Mouse (Mus musculus): ENCODE results near the gene Grpel1.

Gene Grpel1

GRCm38 (mm10) chr5:36460712-36461111 is 4.1 kb upstream of the Grpel1 start:
- DNase-seq (ENCODE audit: low read depth in 1 of 2, low spot score in 2 of 2), result no peak

DNA sequence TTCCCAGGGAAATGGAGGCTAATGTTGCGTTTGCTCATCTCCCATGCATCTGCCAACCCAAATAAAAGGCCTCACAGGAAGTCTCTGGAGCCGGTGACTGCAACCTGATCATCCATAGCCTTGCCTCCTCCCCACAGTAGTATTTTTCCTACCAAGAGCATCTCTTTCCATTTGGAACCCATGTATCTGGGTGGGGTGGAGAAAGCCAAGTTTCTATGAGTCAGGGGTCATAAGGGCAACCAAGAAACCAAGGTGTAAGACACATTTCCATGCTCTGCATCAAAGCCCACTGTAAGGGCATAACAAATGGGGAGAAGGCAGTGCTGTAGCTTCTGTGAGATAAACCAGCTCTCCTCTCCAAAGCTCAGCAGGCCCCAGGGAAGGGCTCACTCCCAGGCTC is 3.6 kb upstream of the Grpel1 start:
- no peak for DNase-seq (ENCODE audit: low read depth in 1 of 2, low spot score in 2 of 2)

DNA sequence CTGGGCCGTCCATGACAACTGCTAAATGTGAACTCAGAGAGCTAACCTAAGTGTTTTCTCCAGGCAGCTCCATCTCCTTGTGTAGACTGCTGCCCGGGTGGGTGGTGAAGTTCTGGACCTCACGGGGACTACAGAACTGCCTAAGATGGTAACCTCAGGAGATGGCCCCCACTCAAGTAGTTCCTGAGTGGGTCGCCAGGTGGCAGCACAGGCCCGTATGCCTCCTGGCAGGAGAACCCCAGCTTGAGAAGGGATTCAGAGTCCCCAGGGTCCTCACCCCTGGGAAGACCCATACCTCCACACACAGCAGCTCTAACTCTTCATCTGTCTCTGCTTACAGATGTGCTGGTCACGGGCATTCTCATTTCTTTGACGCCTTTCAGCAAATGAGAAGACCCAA is 2.0 kb upstream of the Grpel1 start:
- DNase-seq (ENCODE audit: low read depth in 1 of 2, low spot score in 2 of 2), result peak; percentile 45 to 75

- no peak for DNase-seq (ENCODE audit: low read depth in 1 of 2, low spot score in 2 of 2)
Observed at GRCm38 (mm10) chr5:36463391-36463790, 1.4 kb upstream of the Grpel1 start.

- no peak for DNase-seq (ENCODE audit: low read depth in 1 of 2, low spot score in 2 of 2)
Observed at GRCm38 (mm10) chr5:36465889-36466288, 1.1 kb downstream of the Grpel1 start.

GRCm38 (mm10) chr5:36471206-36471605 is 6.4 kb downstream of the Grpel1 start:
- DNase-seq (ENCODE audit: low read depth in 1 of 2, low spot score in 2 of 2), result no peak

GRCm38 (mm10) chr5:36472876-36473655 is 8.3 kb downstream of the Grpel1 start:
- no peak for DNase-seq (ENCODE audit: low read depth in 1 of 2, low spot score in 2 of 2)

DNA sequence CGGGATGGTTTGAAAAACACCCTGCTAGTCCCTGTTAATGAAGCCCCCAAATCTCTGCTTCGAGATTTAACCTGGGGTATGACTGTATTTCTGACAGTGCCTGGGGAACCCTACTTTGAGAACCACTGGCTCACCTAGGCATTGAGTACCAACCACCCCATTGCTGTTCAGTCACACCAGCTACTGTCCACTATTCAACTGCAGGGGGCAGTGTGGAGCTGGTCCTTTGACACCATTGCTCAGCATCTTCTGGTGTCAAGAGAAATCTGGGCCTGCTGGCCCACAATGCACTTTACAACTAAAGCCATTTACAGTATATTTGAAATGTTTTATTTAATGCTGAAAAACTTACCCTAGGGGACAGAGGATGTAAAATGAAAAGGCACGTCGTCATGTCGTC is 9.5 kb downstream of the Grpel1 start:
- DNase-seq (ENCODE audit: low read depth in 1 of 2, low spot score in 2 of 2), result peak in 1 of 2 experiments; percentile 63

- no peak for DNase-seq (ENCODE audit: low read depth in 1 of 2, low spot score in 2 of 2)
Observed at GRCm38 (mm10) chr5:36477486-36477885, 12.7 kb downstream of the Grpel1 start.

DNA sequence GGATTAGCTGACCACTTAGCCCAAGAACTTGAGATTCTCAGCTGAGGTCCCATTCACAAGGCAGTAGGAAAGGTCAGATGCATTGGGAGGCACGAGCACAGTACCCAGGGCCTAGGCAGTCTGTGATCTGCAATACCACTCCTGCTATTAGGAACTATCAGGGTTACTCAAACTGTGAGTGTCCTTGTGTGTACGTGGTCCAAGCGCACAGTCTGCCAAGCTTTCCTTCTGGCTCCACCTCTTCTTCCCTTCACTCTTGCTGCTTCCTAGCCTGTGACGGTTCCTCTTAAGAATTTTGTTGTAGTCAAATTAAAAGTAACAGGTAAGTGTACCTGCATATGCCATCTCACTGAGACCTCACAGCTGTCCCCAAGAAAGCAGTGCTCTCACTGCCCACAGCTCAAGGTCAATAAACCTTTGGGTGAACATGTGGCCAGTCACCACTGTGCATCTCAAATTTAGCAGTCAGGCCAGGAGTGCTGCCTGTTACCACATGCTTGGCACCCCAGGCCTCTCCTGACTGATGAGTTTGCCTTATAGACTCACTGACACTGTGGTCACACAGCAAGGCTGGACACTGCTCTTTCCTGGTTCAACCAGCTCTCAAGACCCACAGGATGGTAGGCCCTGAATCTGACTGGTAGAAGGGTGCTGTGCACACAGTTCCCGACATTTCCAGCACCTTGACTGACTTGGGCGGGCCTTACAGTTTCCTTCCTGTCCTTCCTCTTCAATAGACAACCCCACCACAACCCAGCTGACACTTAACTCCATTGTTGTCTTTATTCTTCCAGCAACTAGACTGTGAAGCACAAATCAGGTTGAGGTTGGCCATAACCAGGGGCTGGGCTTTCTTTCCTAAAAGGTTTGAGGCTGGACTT is 14.0 kb downstream of the Grpel1 start:
- no peak for DNase-seq (ENCODE audit: low read depth in 1 of 2, low spot score in 2 of 2)

DNA sequence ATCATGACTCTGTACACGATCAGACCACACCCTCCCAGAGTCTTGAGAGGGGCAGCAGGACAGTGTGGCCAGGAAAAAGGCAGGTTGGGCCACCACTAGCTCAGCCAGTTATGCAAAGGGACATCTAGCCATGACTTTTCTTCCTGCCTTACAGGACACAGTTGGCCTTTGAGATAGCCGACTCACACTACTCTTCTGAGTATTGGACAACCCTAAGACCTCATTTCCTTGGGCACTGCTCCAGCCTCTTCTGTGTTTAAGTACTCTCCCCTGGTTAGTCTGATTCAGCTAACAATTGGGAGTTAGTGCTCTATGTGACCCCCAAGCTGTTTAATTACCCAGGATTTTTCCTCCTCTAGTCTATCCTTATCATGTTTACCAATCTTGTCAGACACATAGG is 14.9 kb downstream of the Grpel1 start:
- DNase-seq (ENCODE audit: low read depth in 1 of 2, low spot score in 2 of 2), result no peak

- no peak for DNase-seq (ENCODE audit: low read depth in 1 of 2, low spot score in 2 of 2)
Observed at GRCm38 (mm10) chr5:36480398-36480797, 15.6 kb downstream of the Grpel1 start.

DNA sequence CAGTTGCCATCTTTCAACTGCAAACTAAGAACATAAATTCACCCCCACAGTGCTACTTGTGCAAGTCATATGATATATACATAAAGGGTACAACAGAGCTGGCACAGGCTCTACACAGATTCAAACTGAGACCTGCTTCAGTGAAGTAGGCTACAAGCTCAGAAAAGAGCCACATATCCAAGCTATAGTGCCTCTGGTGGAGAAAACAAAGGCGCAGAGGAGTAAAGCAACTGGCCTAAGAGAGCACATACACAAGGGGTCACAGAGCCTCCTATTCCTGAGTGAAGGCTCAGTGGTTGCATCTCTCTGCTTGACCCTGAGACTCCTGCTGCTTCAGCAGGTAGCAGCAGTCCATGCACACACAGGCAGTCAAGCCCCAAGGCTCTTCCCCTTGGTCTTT is 16.3 kb downstream of the Grpel1 start:
- no peak for DNase-seq (ENCODE audit: low read depth in 1 of 2, low spot score in 2 of 2)

- peak in 1 of 2 experiments; percentile 15 for DNase-seq (ENCODE audit: low read depth in 1 of 2, low spot score in 2 of 2)
Observed at GRCm38 (mm10) chr5:36483203-36484101, 18.7 kb downstream of the Grpel1 start.

- peak; percentile 95 to 97 for DNase-seq (ENCODE audit: low read depth in 1 of 2, low spot score in 2 of 2)
Observed at GRCm38 (mm10) chr5:36484171-36484990, 19.6 kb downstream of the Grpel1 start, which contains the start of the genes Tada2b and Ccdc96. Gene Tada2b, minus strand, starts transcription at chr5:36484285. Gene Ccdc96, plus strand, starts transcription at chr5:36484588.

- no peak for DNase-seq (ENCODE audit: low read depth in 1 of 2, low spot score in 2 of 2)
Observed at GRCm38 (mm10) chr5:36485306-36485705, 20.5 kb downstream of the Grpel1 start.

DNA sequence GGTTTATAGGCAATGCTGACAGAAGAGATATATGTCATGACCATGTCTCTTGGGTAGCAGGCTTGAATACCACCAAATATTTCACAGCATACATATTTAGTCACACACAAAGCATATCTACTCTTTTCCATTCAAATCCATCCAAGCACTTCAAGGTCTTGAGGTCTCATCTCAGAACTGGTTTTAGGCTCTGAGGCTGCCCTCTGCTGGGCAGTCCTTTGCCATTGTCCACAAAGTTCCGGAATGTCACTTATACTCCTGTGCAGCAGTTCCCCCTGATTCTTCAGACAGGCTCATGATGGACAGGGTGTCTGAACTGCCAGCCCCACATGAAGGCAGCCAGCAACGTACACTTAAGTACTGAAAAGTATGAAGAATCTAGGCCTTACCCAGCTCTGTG is 24.4 kb downstream of the Grpel1 start:
- no peak for DNase-seq (ENCODE audit: low read depth in 1 of 2, low spot score in 2 of 2)

GRCm38 (mm10) chr5:36493919-36494318 is 29.1 kb downstream of the Grpel1 start:
- no peak for DNase-seq (ENCODE audit: low read depth in 1 of 2, low spot score in 2 of 2)

DNA sequence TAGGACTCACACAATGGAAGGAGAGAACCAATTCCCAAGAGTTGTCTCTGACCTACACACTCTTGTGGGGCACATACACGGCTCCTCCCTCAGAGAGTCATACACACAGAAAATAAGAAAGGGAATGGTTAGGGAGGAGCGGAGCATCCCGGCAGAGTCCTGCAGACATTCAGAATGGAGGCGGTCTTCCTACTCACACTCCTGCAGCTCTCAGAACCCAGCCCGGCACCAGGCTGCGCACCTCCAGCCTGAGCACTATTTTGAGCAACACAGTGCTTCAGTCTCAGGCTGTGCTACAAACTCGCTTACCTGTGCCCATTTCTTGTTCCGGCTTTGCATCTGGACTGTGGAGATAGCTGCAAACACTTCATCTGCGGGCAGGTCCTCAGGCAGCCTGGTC is 29.9 kb downstream of the Grpel1 start:
- no peak for DNase-seq (ENCODE audit: low read depth in 1 of 2, low spot score in 2 of 2)

DNA sequence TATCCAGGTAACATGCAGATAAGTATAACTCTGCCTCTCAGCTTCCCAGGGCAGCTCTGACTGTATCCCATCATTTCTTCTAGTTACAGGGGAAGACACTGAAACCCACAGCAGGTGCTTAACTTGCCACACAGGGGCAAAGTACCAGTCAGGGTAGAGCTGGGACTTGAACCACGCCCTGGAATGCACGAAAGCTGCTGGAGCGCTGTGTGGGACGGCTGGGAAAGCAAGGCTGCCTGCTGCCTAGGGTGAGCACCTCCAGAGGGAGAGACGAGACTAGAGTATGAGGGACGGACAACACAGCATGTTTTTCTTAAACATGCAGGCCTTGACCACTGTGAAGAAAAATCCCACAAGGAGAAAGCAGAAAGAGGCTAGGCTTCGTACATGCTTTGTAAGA is 40.4 kb downstream of the Grpel1 start:
- no peak for DNase-seq (ENCODE audit: low read depth in 1 of 2, low spot score in 2 of 2)
